Mouse (Mus musculus) CH12.LX (cell line): ENCODE data around the gene Gpx4.

Source experiments
- CTCF ChIP-seq, 2 experiments: IDR thresholded peaks in 1 of 2; conservative IDR thresholded peaks in 1 of 2; 2 replicates each; pipeline ENCODE4 v1.5.1; 2011 to 2012; ENCODE audit warnings: low read depth in 2 of 2, low read length in 2 of 2, improper control_type of control experiment in 1 of 2, inconsistent platforms in 1 of 2, mild to moderate bottlenecking in 1 of 2, moderate library complexity in 1 of 2
- E2F4 ChIP-seq: IDR thresholded peaks from 2 replicates; pipeline ENCODE4 v1.6.1; 2011; ENCODE audit warnings: low read depth, low read length, improper control_type of control experiment; ENCODE audit not compliant: insufficient replicate concordance
- ELF1 ChIP-seq: IDR thresholded peaks from 2 replicates; pipeline ENCODE4 v1.6.1; 2014; ENCODE audit warnings: low read depth, mild to moderate bottlenecking, inconsistent platforms, low read length, improper control_type of control experiment
- EP300 ChIP-seq: IDR thresholded peaks from 2 replicates; pipeline ENCODE4 v1.6.1; 2011; ENCODE audit warnings: low read length, improper control_type of control experiment
- HCFC1 ChIP-seq: IDR thresholded peaks from 2 replicates; pipeline ENCODE4 v1.6.1; 2012; ENCODE audit warnings: low read depth, mild to moderate bottlenecking, inconsistent platforms, low read length, improper control_type of control experiment
- MAFK ChIP-seq: IDR thresholded peaks from 2 replicates; pipeline ENCODE4 v1.6.1; 2011; ENCODE audit warnings: low read length, improper control_type of control experiment; ENCODE audit not compliant: insufficient replicate concordance
- MYC ChIP-seq: IDR thresholded peaks from 2 replicates; pipeline ENCODE4 v1.6.1; 2011; ENCODE audit warnings: low read depth, mild to moderate bottlenecking, improper control_type of control experiment, low read length
- POLR2A ChIP-seq: IDR thresholded peaks from 2 replicates; pipeline ENCODE4 v1.6.1; 2011; ENCODE audit warnings: low read depth, mild to moderate bottlenecking, improper control_type of control experiment, low read length
- RCOR1 ChIP-seq: conservative IDR thresholded peaks from 2 replicates; pipeline ENCODE4 v1.6.1; 2012; ENCODE audit warnings: low read depth, mild to moderate bottlenecking, inconsistent platforms, low read length, improper control_type of control experiment
- ZNF384 ChIP-seq: IDR thresholded peaks from 2 replicates; pipeline ENCODE4 v1.6.1; 2012; ENCODE audit warnings: low read depth, low read length, improper control_type of control experiment, inconsistent platforms

- TF ChIP-seq RCOR1, result no peak
- no peak for TF ChIP-seq ELF1
- TF ChIP-seq CTCF (conservative IDR thresholded peaks at IDR 0.05 in 1 of 2, IDR thresholded peaks at IDR 0.05 in 1 of 2; ENCODE audit: low read depth in 2 of 2, low read length in 2 of 2), result no peak
- no peak for TF ChIP-seq EP300
- TF ChIP-seq MYC, result no peak
- TF ChIP-seq MAFK, result no peak
- TF ChIP-seq ZNF384, result no peak
- TF ChIP-seq POLR2A, result no peak
- TF ChIP-seq HCFC1, result no peak
- no peak for TF ChIP-seq E2F4
Measured at GRCm38 (mm10) chr10:80020191-80020590, 26.8 kb upstream of the Gpx4 start.
